Comparison of ENCODE assay signal across 20 mouse cellular contexts in genomic region chr5:114616336-114617061, GRCm38 (mm10). TPM values are rescaled to one million over a fixed set of nuclear protein-coding genes. Genes with fewer than 3 reads are reported as not detected.
A peak's percentile ranks its signal among the peaks of the same experiment; 100 is the strongest.
DNase-seq lines count a peak whose midpoint lies in the region; ATAC-seq and TF ChIP-seq lines count a peak whose summit lies in the region.
"Had no signal": no experiment of that assay in that cellular context is flagged by ENCODE, and none has a peak within 500 bp of the region (broad histone marks: within the 10 kb centered on the region; RNA-seq: fewer than 3 reads in every experiment).

No protein-coding gene starts in this region.

- peak; percentile 76 for DNase-seq in 416B (ENCODE audit: low read depth)
- DNase-seq in ES-CJ7 (ENCODE audit: low read depth, low spot score) = peak; percentile 81
- no peak for DNase-seq in intestine, embryonic 14.5 days (ENCODE audit: low spot score)
- no peak for DNase-seq in liver, embryonic 14.5 days (ENCODE audit: low read depth in 3 of 3, low spot score in 3 of 3)
- DNase-seq in layer of hippocampus, postnatal 36 days = no peak
- no peak for DNase-seq in cerebellum, postnatal 14 days
- no peak for DNase-seq in frontal cortex, postnatal 36 days (ENCODE audit: low spot score in 2 of 2)
- no peak for DNase-seq in cerebellum, adult 11 months
- DNase-seq: cerebellum, postnatal 36 days; heart, adult 2 months; kidney, postnatal 14 days; lung, postnatal 10 days; midbrain, embryonic 14.5 days had no signal

- H3K27ac ChIP-seq in intestine, embryonic 14.5 days (ENCODE audit: low read depth) = no peak overlapping the region
- H3K27ac ChIP-seq in liver, embryonic 14.5 days = no peak overlapping the region
- H3K27ac ChIP-seq: forebrain, embryonic 15.5 days; heart, adult 2 months; heart, embryonic 15.5 days; neural tube, embryonic 15.5 days had no signal

- no peak overlapping the region for H3K9ac ChIP-seq in intestine, embryonic 14.5 days (ENCODE audit: low read length)
- no peak overlapping the region for H3K9ac ChIP-seq in liver, embryonic 14.5 days (replicated peaks)
- H3K9ac ChIP-seq: forebrain, embryonic 15.5 days; heart, embryonic 15.5 days; neural tube, embryonic 15.5 days had no signal

- no peak for TF ChIP-seq CTCF in liver, embryonic 14.5 days (IDR thresholded peaks at IDR 0.05; ENCODE audit: low read depth)

- H3K36me3 ChIP-seq in intestine, embryonic 14.5 days (ENCODE audit: control insufficient read depth, insufficient read depth, low read length) = peaks cover 7% of the 10 kb centered on the region; the same call in 1 of the 2 replicates
- no peaks in the 10 kb centered on the region for H3K36me3 ChIP-seq in liver, embryonic 14.5 days (replicated peaks; ENCODE audit: control insufficient read depth, insufficient read depth, low read depth)
- H3K36me3 ChIP-seq: forebrain, embryonic 15.5 days; heart, embryonic 15.5 days had no signal

- TF ChIP-seq EP300 in liver, embryonic 14.5 days (IDR thresholded peaks at IDR 0.05; ENCODE audit: low read depth) = no peak

- ATAC-seq in intestine, embryonic 14.5 days (replicated peaks; ENCODE audit: low FRiP score, low TSS enrichment, low read depth) = peak; percentile 59
- ATAC-seq in liver, embryonic 14.5 days (ENCODE audit: insufficient read depth) = peak; percentile 20; the same call in 1 of the 2 replicates
- ATAC-seq: CD4-positive, CD25-positive, alpha-beta regulatory T cell, adult 4 months; forebrain, embryonic 15.5 days; Patski had no signal

- H3K27me3 ChIP-seq in intestine, embryonic 14.5 days (replicated peaks; ENCODE audit: control insufficient read depth, insufficient read depth, low read length) = no peaks in the 10 kb centered on the region
- no peaks in the 10 kb centered on the region for H3K27me3 ChIP-seq in liver, embryonic 14.5 days (ENCODE audit: control insufficient read depth, insufficient read depth, low read length)
- H3K27me3 ChIP-seq: forebrain, embryonic 15.5 days; neural tube, embryonic 15.5 days; Patski had no signal

- no peak overlapping the region for H3K4me3 ChIP-seq in intestine, embryonic 14.5 days (ENCODE audit: low read depth, low read length)
- H3K4me3 ChIP-seq in liver, embryonic 14.5 days (ENCODE audit: insufficient read depth in 1 of 2, low read depth in 2 of 2, low read length in 2 of 2) = no peak overlapping the region
- H3K4me3 ChIP-seq: erythroblast, embryonic 14.5 days; forebrain, embryonic 15.5 days; heart, adult 2 months; heart, embryonic 15.5 days; myocyte; neural tube, embryonic 15.5 days had no signal

- no peaks in the 10 kb centered on the region for H3K4me1 ChIP-seq in intestine, embryonic 14.5 days (replicated peaks; ENCODE audit: control insufficient read depth, insufficient read depth, low read length)
- H3K4me1 ChIP-seq in liver, embryonic 14.5 days (replicated peaks; ENCODE audit: control insufficient read depth in 2 of 2, insufficient read depth in 2 of 2, low read length in 1 of 2) = peaks cover 7 to 17% of the 10 kb centered on the region in 2 experiments; a peak in 3 of 4 replicates
- H3K4me1 ChIP-seq: heart, embryonic 15.5 days had no signal

- 79% methylated on average over 11 of the region's 11 CpGs for WGBS in intestine, embryonic 14.5 days
- 63% methylated on average over 11 of the region's 11 CpGs for WGBS in liver, embryonic 14.5 days (ENCODE audit: insufficient replicate concordance)

- H3K9me3 ChIP-seq in intestine, embryonic 14.5 days (ENCODE audit: control insufficient read depth, low read length) = no peaks in the 10 kb centered on the region
- no peaks in the 10 kb centered on the region for H3K9me3 ChIP-seq in liver, embryonic 14.5 days (ENCODE audit: control insufficient read depth, low read length)
- H3K9me3 ChIP-seq: forebrain, embryonic 15.5 days; heart, embryonic 15.5 days; neural tube, embryonic 15.5 days had no signal

- no peak overlapping the region for H3K4me2 ChIP-seq in intestine, embryonic 14.5 days (ENCODE audit: low read length)
- H3K4me2 ChIP-seq in liver, embryonic 14.5 days (ENCODE audit: low read depth) = no peak overlapping the region
- H3K4me2 ChIP-seq: forebrain, embryonic 15.5 days; heart, embryonic 15.5 days; neural tube, embryonic 15.5 days had no signal

RNA-seq across cellular contexts. Expression of gene Trpv4, which starts 41.7 kb away (rescaled TPM):
- polyA plus RNA-seq in intestine, embryonic 14.5 days (2014; fragmentation: Nextera tagmentation; extraction: Ambion mirVana) = 0.59 and 0.83 TPM in 2 replicates
- polyA plus RNA-seq in liver, embryonic 14.5 days (2012; rRNA removed) = 0.16 and 0.22 TPM in 2 replicates
- polyA plus RNA-seq in liver, embryonic 14.5 days (2014; fragmentation: Nextera tagmentation; extraction: Ambion mirVana) = 0.14 and 0.15 TPM in 2 replicates
- total RNA-seq in layer of hippocampus, postnatal 36 days (2021) = 1 to 10 TPM; 1.2 to 2.0 TPM

RNA-seq across cellular contexts. Expression of gene Fam222a, which starts 48.7 kb away (rescaled TPM):
- polyA plus RNA-seq in intestine, embryonic 14.5 days (2014; fragmentation: Nextera tagmentation; extraction: Ambion mirVana) = 4.9 and 7.1 TPM in 2 replicates
- polyA plus RNA-seq in liver, embryonic 14.5 days (2012; rRNA removed) = 0.63 and 0.71 TPM in 2 replicates
- polyA plus RNA-seq in liver, embryonic 14.5 days (2014; fragmentation: Nextera tagmentation; extraction: Ambion mirVana) = 0.44 and 0.56 TPM in 2 replicates
- total RNA-seq in layer of hippocampus, postnatal 36 days (2021) = 1 to 10 TPM; 4.6 to 5.8 TPM
- polyA plus RNA-seq: CD4-positive, CD25-positive, alpha-beta regulatory T cell, adult 4 months had no signal

Comparison
In these comparisons a context has a peak if more than half of its experiments do, and no peak if none do; other contexts are left out.
1. DNase-seq: peak in 416B (single experiment) and ES-CJ7 (single experiment); none in intestine, embryonic 14.5 days (single experiment), liver, embryonic 14.5 days (0 of 3), layer of hippocampus, postnatal 36 days (0 of 2), cerebellum, postnatal 14 days (0 of 2), frontal cortex, postnatal 36 days (0 of 2) and cerebellum, adult 11 months (single experiment).